Mouse (Mus musculus) kidney, adult 2 months (tissue): ENCODE results near the gene Sfxn3. TPM values are rescaled to one million over a fixed set of nuclear protein-coding genes. Genes with fewer than 3 reads are reported as not detected.

Source experiments
- DNase-seq: peaks from one replicate; pipeline ENCODE4 v3.0.0; 2021
- H3K27ac ChIP-seq: fragments of 200-500 bp; 2 replicates; pipeline ENCODE4 v1.5.1; 2012; ENCODE audit warnings: low read depth, low read length, control low read depth, inconsistent platforms; ENCODE audit not compliant: insufficient read depth
- H3K27me3 ChIP-seq: fragments of 200-500 bp; replicated peaks from 2 replicates; pipeline ENCODE4 v1.6.1; 2012; ENCODE audit warnings: mild to moderate bottlenecking, moderate library complexity, low read length, inconsistent platforms; ENCODE audit not compliant: control insufficient read depth, insufficient read depth
- H3K36me3 ChIP-seq: fragments of 200-500 bp; 2 replicates; pipeline ENCODE4 v1.6.1; 2012; ENCODE audit warnings: mild to moderate bottlenecking, moderate library complexity, low read length, inconsistent platforms; ENCODE audit not compliant: control insufficient read depth, insufficient read depth
- H3K4me1 ChIP-seq: fragments of 200-500 bp; 2 replicates; pipeline ENCODE4 v1.6.1; 2011; ENCODE audit warnings: low read length; ENCODE audit not compliant: control insufficient read depth, insufficient read depth
- H3K4me3 ChIP-seq: fragments of 200-500 bp; 2 replicates; pipeline ENCODE4 v1.5.1; 2011; ENCODE audit warnings: mild to moderate bottlenecking, low read depth, low read length, control low read depth; ENCODE audit not compliant: insufficient read depth
- CTCF ChIP-seq: fragments of 200-500 bp; conservative IDR thresholded peaks from 2 replicates; pipeline ENCODE4 v1.5.1; 2011; ENCODE audit warnings: low read depth, mild to moderate bottlenecking, control low read depth, low read length, moderate library complexity, mixed read lengths; ENCODE audit not compliant: insufficient read depth, insufficient read length
- POLR2A ChIP-seq: fragments of 200-500 bp; IDR thresholded peaks from one replicate; pipeline ENCODE4 v1.6.1; 2011; ENCODE audit warnings: low read depth, low read length, control low read depth
- WGBS: fragments of 180-500 bp; shearing (Covaris S2); methylation state at CpG from one replicate; pipeline ENCODE4 v1.1.7; 2018; 5-methylcytosine and 5-hydroxymethylcytosine counted together
- polyA plus RNA-seq: library from polyadenylated mRNA; depleted of rRNA; stranded (reverse); fragments of >200 nt; gene quantifications from 2 replicates; pipeline ENCODE4 v1.2.3, GENCODE M21; 2012; rRNA removed

The Sfxn3 gene
- polyA plus RNA-seq = 20.8 and 23.5 TPM in 2 replicates

DNA sequence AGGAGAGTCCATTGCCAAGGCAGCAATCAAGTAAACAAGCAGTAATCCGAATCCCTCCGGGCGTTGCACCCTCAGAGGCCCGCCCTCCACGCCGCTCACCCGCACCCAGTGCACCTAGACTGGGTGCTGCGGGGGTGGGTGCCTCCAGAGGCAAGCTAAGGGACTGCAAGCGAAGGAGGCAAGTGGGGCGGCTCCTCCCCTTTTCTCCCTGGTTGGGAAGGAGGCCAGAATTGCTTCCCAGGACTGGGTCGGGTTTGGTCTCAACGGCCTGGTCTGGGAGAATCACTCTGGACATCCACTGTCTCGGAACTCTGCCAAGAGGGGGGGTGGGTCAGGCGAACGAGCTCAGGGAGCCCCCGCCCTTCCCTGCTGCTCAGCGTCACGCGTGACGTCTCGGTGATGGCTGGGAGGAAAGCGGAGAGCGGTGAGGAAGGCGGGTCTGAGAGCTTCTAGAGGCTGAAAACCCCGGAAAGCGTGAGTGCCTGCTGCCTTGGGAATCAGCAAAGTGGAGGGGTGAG is at the start of gene Sfxn3:
Sfxn3 (plus strand) TSS at position 87 of the 518 bp plus-strand sequence.
- no peaks in the 10 kb centered on the region for H3K36me3 ChIP-seq
- peak within 1 kb of the TSS; percentile 50 for H3K4me3 ChIP-seq
- peak within 1 kb of the TSS; percentile 87 for H3K27ac ChIP-seq
- WGBS = under 1% methylated on average over 26 of the region's 26 CpGs
- no peak for TF ChIP-seq POLR2A
- TF ChIP-seq CTCF = peak; percentile 64
- no peaks in the 10 kb centered on the region for H3K4me1 ChIP-seq
- H3K27me3 ChIP-seq = no peaks in the 10 kb centered on the region; the same call in 1 of the 2 replicates
- DNase-seq = peak; percentile 95

DNA sequence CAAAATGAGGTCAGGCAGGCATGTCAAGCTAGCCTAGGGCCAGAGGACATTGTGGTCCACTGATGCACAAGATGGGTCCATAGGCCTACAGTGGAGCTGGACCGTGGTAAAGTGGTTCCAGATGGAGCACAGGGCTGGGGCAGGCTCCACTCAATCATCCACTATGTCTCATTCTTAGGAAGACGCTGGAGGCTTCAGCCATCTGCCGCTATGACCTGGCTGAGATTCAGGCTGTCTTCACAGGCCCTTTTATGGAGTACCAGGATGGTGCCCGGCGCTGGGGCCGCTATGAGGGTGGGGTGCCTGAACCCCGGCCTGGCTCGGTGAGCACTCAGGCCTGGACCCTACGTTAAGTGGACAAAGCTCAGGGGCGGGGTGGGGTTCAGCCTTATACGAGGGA is 49.5 kb upstream of the Sfxn3 start:
- DNase-seq = no peak
- 87% methylated on average over 11 of the region's 11 CpGs for WGBS
- H3K27ac ChIP-seq = no peak overlapping the region
- H3K36me3 ChIP-seq = no peaks in the 10 kb centered on the region
- H3K4me3 ChIP-seq = no peak overlapping the region
- no peaks in the 10 kb centered on the region for H3K4me1 ChIP-seq
- H3K27me3 ChIP-seq = no peaks in the 10 kb centered on the region
- no peak for TF ChIP-seq CTCF
- no peak for TF ChIP-seq POLR2A

DNA sequence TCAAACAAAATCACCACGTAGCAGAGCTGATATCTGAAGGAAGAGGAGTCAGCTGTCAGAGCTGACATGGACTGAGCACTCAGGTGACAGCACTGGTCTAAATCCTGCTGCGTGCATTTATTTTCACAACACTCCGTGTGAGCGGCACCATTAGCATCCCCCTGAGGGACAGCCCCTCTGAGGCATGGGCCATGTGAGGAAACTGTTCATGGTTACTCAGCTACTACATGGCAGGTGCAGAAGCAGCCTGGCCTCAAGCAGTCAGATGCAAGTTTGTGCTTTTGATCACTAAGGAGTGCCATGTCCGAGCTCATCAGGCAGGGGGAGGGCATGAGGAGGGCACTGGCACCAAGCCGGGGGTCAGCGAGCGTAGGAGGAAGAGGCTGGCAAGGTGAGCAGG is 47.7 kb upstream of the Sfxn3 start:
- TF ChIP-seq CTCF (no peak), POLR2A (no peak)
- 81% methylated on average over 8 of the region's 8 CpGs for WGBS
- Histone ChIP-seq H3K36me3 (no peaks in the 10 kb centered on the region), H3K27ac (no peak overlapping the region), H3K27me3 (no peaks in the 10 kb centered on the region), H3K4me3 (no peak overlapping the region), H3K4me1 (no peaks in the 10 kb centered on the region)
- DNase-seq = no peak

DNA sequence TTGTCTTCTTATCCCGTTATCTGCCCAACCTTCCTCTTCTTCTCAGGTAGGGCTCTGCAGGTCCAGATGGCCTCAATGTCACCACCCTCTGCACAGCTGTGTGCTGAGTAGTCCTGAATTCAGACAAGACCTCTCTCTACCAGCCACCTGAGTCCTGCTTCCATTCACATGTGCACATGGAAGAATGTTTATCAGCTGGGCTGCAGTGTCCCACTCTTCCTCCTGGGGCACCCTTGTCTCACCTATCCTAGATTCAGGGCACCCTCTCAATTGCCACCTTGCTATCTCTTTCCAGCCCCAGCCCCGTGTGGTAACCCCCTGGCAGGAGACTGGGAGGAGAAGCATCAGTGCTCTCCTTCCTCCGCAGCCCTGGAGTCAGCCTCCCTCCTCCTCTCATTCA is 45.0 kb upstream of the Sfxn3 start:
- no peak overlapping the region for H3K27ac ChIP-seq
- peak; percentile 31 for DNase-seq
- no peaks in the 10 kb centered on the region for H3K36me3 ChIP-seq
- H3K4me3 ChIP-seq = no peak overlapping the region
- H3K27me3 ChIP-seq = no peaks in the 10 kb centered on the region
- TF ChIP-seq POLR2A = no peak
- peak; percentile 51; the same call in 1 of the 2 replicates for TF ChIP-seq CTCF
- 60% methylated on average over 3 of the region's 3 CpGs for WGBS
- peaks cover 9% of the 10 kb centered on the region for H3K4me1 ChIP-seq

DNA sequence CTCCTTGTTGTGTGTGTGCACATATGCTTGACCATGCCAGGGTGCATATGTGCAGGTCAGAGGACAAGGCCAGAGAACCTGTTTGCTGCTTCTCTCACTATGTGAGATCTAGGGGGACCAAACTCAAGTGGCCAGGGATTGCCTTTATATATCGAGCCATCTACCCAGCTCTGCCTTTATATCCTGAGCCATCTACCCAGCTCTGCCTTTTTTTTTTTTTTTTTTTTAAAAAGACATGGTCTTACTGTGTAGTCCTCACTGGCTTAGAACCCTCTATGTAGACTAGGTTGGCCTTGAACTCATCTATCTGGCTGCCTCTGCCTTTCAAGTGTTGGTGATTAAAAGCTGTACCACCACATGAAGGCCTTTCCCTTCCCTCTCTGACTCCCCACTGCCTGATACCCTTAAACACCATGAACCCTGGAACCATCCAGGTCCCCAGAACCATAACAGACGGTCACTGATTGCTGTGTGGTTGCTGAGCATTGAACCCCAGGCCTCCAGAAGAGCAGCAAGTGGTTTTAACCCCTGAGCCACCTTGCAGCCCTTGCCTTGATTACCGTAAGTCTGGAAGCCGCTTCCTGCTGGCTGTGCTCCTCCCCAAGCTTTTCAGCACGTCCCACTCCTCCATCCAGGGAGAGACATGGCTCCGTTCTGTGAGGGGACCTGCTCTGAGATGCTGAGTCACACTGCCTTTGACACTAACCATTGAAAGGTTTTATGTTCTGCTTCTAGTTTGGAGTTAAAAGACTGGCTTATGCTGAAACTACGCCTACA is 43.4 kb upstream of the Sfxn3 start:
- WGBS = 84% methylated on average over 7 of the region's 7 CpGs
- no peak overlapping the region for H3K27ac ChIP-seq
- H3K36me3 ChIP-seq = no peaks in the 10 kb centered on the region
- TF ChIP-seq POLR2A (no peak), CTCF (no peak)
- no peak for DNase-seq
- no peaks in the 10 kb centered on the region for H3K27me3 ChIP-seq
- H3K4me1 ChIP-seq = peaks cover 19% of the 10 kb centered on the region
- H3K4me3 ChIP-seq = no peak overlapping the region

DNA sequence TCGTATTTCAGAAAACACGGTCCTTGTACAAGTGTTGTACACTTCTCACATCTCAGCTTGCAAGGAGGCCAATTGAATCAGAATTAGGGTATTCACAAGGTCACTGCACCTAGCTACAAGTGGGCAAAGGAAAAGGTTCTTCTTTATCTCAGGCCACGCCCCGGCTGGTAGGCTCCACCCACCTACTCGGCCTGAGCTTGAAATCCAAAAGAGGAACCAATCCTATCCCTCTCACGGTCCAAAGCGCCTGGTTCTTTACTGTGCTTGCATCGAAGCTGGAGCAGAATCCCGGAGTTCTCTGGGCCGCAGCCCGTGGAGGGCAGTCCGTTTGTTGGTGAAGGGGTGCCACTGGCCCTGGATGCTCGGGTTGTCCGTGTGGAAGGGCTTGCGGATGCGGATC is 41.9 kb upstream of the Sfxn3 start, which contains the start of gene Twnk:
Twnk (plus strand) TSS at position 220 of the 400 bp plus-strand sequence.
- no peak for TF ChIP-seq CTCF
- Histone ChIP-seq H3K36me3 (no peaks in the 10 kb centered on the region), H3K4me1 (peaks cover 19% of the 10 kb centered on the region), H3K27me3 (no peaks in the 10 kb centered on the region), H3K4me3 (peak within 1 kb of the TSS; percentile 98), H3K27ac (peak within 1 kb of the TSS; percentile 92)
- 8% methylated on average over 16 of the region's 16 CpGs for WGBS
- peak; percentile 82 for DNase-seq

DNA sequence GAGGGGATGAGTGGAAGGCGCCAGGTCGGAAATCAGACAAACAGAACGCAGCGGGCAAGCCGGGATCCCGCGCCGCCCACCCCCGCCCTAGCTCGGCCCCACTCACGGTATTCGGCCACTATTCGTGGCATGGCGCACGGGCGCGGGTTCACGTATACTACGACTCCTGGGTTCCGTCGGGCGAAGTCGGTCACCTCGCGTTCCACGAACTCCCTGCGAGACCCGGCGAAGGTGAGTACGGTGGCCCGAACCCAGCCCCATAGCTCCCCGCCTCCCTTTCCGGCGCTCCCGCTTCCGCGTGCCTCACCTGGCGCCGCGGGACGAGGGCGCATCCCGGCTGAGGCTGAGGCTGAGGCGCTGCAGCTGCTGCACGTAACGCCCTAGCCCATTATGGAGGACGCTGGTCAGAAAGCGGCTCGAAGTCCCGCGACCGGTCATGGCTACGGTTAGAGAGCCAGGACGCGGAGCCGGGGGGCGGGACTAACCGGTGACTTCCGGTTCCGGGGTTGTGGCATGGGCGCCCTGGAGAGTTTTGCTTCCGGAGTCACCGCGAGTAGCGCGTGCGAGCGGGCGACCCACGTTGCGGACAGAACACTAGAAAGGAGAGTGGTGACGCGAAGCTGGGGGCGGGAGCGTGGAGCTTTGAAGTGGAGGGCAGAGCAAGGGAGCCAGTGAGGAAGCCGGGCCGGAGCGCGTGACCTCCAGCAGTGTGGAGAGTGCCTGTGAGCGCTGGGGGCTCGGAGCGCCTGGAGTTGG is 41.2 kb upstream of the Sfxn3 start, which contains the start of gene Mrpl43:
Mrpl43 (minus strand) TSS at position 486 of the 756 bp plus-strand sequence.
- Histone ChIP-seq H3K36me3 (no peaks in the 10 kb centered on the region), H3K27me3 (no peaks in the 10 kb centered on the region), H3K4me1 (peaks cover 19% of the 10 kb centered on the region), H3K4me3 (peak within 1 kb of the TSS; percentile 98), H3K27ac (peak within 1 kb of the TSS; percentile 92)
- peak; percentile 97 for DNase-seq
- no peak for TF ChIP-seq CTCF
- peak; percentile 23 for TF ChIP-seq POLR2A
- under 1% methylated on average over 82 of the region's 82 CpGs for WGBS
